Mouse (Mus musculus): ENCODE results near the gene A630095N17Rik.
A peak's percentile ranks its signal among the peaks of the same experiment; 100 is the strongest.

A630095N17Rik gene

GRCm38 (mm10) chr1:75231664-75232152 is at the start of gene A630095N17Rik:
Gene A630095N17Rik, minus strand, starts transcription at chr1:75232102.
- no peak for DNase-seq (ENCODE audit: extremely low spot score, low read depth, low spot score)

GRCm38 (mm10) chr1:75278228-75278627 is 46.3 kb upstream of the A630095N17Rik start, which contains the start of gene Resp18:
Gene Resp18, minus strand, starts transcription at chr1:75278415.
- no peak for DNase-seq (ENCODE audit: extremely low spot score, low read depth, low spot score)

GRCm38 (mm10) chr1:75277195-75278188 is 45.6 kb upstream of the A630095N17Rik start:
- DNase-seq (ENCODE audit: extremely low spot score, low read depth, low spot score) = peak; percentile 44

GRCm38 (mm10) chr1:75264091-75264880 is 32.4 kb upstream of the A630095N17Rik start, which contains the start of gene Ptprn:
Gene Ptprn, minus strand, starts transcription at chr1:75264502.
- DNase-seq (ENCODE audit: extremely low spot score, low read depth, low spot score) = no peak

GRCm38 (mm10) chr1:75262969-75263951 is 31.4 kb upstream of the A630095N17Rik start:
- no peak for DNase-seq (ENCODE audit: extremely low spot score, low read depth, low spot score)

- DNase-seq (ENCODE audit: extremely low spot score, low read depth, low spot score) = no peak
Measured at GRCm38 (mm10) chr1:75261278-75261677, 29.4 kb upstream of the A630095N17Rik start.

GRCm38 (mm10) chr1:75255516-75256046 is 23.7 kb upstream of the A630095N17Rik start:
- DNase-seq (ENCODE audit: extremely low spot score, low read depth, low spot score) = no peak

- no peak for DNase-seq (ENCODE audit: extremely low spot score, low read depth, low spot score)
Measured at GRCm38 (mm10) chr1:75254625-75255013, 22.7 kb upstream of the A630095N17Rik start.

- no peak for DNase-seq (ENCODE audit: extremely low spot score, low read depth, low spot score)
Measured at GRCm38 (mm10) chr1:75253849-75254624, 22.1 kb upstream of the A630095N17Rik start.

- no peak for DNase-seq (ENCODE audit: extremely low spot score, low read depth, low spot score)
Measured at GRCm38 (mm10) chr1:75253029-75253428, 21.1 kb upstream of the A630095N17Rik start.

- no peak for DNase-seq (ENCODE audit: extremely low spot score, low read depth, low spot score)
Measured at GRCm38 (mm10) chr1:75252308-75252707, 20.4 kb upstream of the A630095N17Rik start.

GRCm38 (mm10) chr1:75251112-75251970 is 19.4 kb upstream of the A630095N17Rik start:
- no peak for DNase-seq (ENCODE audit: extremely low spot score, low read depth, low spot score)

GRCm38 (mm10) chr1:75250498-75250897 is 18.6 kb upstream of the A630095N17Rik start:
- no peak for DNase-seq (ENCODE audit: extremely low spot score, low read depth, low spot score)

GRCm38 (mm10) chr1:75248041-75248772 is 16.3 kb upstream of the A630095N17Rik start:
- DNase-seq (ENCODE audit: extremely low spot score, low read depth, low spot score) = no peak

- DNase-seq (ENCODE audit: extremely low spot score, low read depth, low spot score) = no peak
Measured at GRCm38 (mm10) chr1:75247071-75247930, 15.4 kb upstream of the A630095N17Rik start.

GRCm38 (mm10) chr1:75244836-75245235 is 12.9 kb upstream of the A630095N17Rik start:
- DNase-seq (ENCODE audit: extremely low spot score, low read depth, low spot score) = no peak
